Mouse (Mus musculus) frontal cortex, postnatal 10 days (tissue): ENCODE results near the gene Txndc12.

Experiments
- DNase-seq, 2 experiments: peaks; one replicate each; pipeline ENCODE4 v3.0.0; 2022; ENCODE audit warnings: low spot score in 2 of 2, mixed read lengths in 1 of 2

Txndc12 gene

GRCm38 (mm10) chr4:108834115-108834970 is at the start of gene Txndc12:
TSS of gene Txndc12 (plus strand) at chr4:108834601.
- peak; percentile 79 to 82 for DNase-seq

DNA sequence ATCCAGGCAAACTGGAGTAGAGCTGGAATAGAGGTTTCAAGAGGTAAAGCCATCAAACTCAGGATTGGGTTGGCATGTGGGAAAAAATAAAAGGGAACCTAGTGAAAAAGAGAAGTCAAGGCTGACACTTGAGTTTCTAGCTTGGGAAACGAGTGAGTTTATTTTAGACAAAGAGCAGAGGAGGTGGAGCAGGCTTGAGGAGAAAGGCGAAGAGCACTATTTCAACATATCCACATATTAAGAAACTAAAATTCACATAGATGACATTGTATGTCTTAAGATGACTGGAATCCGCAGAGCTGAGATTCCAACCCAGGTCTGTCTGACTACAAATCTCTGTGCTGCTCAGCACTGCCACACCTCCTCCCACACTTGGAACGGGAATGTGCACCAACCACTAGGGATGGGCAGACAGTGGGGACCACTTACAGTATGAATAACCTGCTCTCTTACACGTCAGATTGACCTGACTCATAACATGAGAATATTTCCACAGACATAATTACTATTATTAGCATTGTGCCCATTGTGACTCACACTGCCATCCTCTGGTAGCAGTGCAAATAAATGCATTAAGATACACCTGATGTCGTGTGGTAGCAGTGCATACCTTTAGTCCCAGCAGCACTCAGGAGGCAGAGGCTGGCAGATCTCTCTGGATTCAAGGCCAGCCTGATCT is 45.0 kb upstream of the Txndc12 start:
- no peak for DNase-seq

GRCm38 (mm10) chr4:108790507-108790906 is 43.9 kb upstream of the Txndc12 start:
- DNase-seq: no peak

DNA sequence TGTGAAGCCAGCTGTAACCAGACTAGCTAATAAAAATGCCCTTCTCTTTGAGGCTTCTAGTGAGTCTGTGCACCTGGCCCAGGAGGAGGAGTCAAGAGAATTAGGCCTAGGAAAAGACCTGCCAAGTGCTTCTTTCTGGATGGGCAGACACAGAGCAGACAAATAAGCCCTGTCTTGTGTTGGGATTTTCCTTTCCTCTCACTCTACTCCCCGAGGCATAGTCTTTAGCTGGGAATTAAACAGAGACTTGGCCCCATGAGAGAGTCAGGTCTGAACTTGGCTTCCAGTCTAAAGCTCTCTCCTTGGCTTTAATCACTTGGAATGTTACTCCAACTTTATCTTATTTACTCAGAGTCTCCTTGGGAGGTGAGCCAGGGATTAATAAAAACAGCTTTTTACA is 40.5 kb upstream of the Txndc12 start:
- DNase-seq: no peak

GRCm38 (mm10) chr4:108796701-108797100 is 37.7 kb upstream of the Txndc12 start:
- DNase-seq: no peak

GRCm38 (mm10) chr4:108798083-108798830 is 36.1 kb upstream of the Txndc12 start:
- DNase-seq: peak in 1 of 2 experiments; percentile 42

DNA sequence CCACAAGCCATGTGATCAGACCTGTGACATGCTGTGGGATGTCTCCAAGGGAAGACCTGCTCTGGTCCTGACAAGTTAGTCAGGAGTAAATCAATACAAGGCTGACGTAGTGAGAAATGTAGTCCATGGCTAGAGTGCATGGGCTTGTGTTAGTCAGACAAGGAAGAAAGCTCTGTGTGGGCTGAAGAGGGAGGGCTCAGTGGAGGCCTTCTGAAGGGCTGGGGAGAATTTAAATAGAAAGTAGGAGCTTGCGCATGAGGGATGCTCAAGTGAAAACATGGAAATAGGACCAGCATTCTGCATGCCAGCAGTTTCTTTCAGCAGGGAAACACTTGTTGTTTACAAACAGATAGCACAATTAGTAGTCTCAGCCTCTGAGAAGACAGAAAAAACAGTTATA is 30.9 kb upstream of the Txndc12 start:
- DNase-seq: no peak

DNA sequence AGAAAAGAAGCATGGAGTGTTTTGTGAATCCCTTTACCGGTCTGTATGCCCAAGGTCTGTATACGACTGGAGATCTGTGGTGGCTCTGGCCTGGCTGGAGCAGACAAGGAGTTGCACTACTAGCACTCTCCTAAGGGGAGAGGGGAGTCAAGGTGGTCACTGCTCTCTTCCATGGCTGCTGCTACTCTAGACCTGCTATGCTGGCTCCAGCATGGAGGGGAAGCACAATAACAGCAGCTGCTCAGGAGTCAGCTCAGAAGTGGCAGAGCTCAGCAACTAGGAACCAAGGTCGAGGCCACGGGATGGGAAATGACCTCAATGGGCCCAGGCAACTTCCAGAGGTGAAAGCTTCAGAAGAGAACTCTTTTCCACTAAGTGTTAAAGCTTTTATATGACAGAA is 23.3 kb upstream of the Txndc12 start:
- no peak for DNase-seq

- DNase-seq: no peak
Observed at GRCm38 (mm10) chr4:108811550-108811949, 22.9 kb upstream of the Txndc12 start.

DNA sequence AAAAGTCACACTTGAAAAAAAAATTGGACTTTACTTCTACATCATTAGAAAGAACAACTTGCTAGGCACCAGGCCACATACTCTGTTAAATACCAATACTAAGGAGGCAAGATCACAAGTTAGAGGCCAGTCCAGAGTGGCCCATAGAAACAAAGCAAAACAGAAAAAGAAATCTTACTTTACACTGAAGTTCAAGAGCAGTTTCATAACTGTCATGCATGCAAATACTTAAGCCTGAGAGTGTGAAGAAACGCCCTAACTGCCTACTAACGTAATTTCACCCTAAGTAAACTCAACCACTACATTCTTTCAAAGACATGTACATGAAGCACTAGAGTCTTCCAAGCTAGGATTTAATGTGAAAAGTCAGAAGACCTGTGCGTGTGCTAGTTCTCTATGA is 8.7 kb upstream of the Txndc12 start:
- no peak for DNase-seq

DNA sequence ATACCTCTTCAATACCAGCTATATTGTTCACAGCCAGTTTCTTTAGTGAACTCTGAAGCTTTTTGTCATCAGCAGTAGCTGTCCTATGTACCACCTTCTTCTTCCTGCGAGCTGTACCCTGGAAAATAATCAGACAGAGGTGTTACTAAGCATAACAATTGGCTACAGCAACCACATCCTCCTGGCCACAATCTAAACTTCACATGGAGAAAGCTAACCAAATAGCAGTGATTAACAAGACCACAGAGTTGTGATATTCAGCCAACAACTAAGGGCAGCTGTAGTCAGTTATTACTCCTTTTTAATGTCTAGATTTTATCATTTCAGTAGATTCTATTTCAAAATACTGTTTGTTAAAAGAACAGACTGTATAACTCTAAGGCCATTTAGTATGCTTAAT is 8.3 kb upstream of the Txndc12 start:
- no peak for DNase-seq

DNA sequence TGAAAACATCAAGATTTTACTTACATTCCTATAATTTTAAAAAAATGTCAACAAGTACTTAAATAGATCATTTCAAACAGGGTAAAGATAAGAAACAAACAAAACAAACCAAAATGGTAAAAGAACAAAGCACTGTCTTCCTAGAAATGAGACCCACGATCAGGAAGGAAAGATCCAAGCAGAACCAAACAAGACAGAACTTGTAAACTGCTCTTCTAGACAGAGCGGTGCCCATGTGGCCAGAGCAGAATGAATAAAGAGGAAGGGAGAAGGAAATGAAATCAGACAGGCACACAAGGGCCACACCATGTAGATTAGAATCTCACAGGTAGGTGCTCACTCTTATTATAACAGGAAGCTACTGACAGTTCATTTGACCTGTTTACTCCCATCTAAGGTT is 7.8 kb upstream of the Txndc12 start:
- no peak for DNase-seq

GRCm38 (mm10) chr4:108830698-108831097 is 3.7 kb upstream of the Txndc12 start:
- DNase-seq: no peak

- peak; percentile 88 for DNase-seq
Observed at GRCm38 (mm10) chr4:108832916-108833827, 1.2 kb upstream of the Txndc12 start, which contains the start of gene Btf3l4. TSS of gene Btf3l4 (minus strand) at chr4:108833614.

GRCm38 (mm10) chr4:108833828-108834114 is 630 bp upstream of the Txndc12 start:
- DNase-seq: no peak

- peak in 1 of 2 experiments; percentile 12 for DNase-seq
Observed at GRCm38 (mm10) chr4:108834971-108835311, 540 bp downstream of the Txndc12 start.

DNA sequence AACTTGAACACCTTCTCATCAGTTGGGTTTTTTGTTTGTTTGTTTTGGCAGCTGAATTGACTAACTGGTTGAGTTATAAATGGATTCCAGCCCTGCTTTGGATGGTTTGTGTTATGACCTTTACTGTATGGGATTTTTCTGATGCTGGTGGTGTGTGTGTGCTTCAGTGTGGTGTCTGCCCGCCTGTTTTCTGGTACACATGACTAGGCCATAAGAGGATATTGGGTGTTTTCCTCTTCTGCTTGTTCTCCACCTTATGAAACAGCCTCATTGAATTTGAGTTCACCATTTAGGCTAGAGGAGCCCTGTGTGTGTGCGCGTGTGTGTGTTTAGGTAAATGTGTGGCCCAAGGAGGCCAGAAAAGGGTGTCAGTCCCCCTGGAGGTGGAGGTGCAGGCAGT is 1.1 kb downstream of the Txndc12 start:
- DNase-seq: no peak

- DNase-seq: no peak
Observed at GRCm38 (mm10) chr4:108838031-108838430, 3.6 kb downstream of the Txndc12 start.

- DNase-seq: no peak
Observed at GRCm38 (mm10) chr4:108841920-108842578, 7.6 kb downstream of the Txndc12 start.

DNA sequence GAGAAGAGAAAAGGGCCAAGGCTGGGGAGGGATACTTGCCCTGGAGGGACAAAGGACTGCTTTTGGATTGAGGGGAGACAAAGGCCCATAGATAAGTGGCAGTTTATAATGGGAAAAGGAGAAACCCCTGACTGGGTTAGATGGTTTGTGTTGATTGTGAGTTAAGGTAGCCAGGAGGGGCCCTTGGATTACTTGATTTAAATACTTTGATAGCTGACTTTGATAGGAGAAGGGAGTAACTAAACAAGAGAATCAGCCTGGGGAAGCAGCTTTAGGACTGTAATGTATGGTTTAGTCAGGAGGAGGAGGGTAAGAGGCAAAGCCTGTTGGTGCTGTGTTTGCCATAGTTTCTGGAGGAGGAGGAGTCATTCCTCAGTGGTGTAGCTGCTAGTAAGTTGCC is 8.9 kb downstream of the Txndc12 start:
- no peak for DNase-seq
